Mouse (Mus musculus) ES-Bruce4 (cell line): Measurements from ENCODE around the gene Gm19345.

Source experiments
- CTCF ChIP-seq: IDR thresholded peaks from one replicate; pipeline ENCODE4 v1.8.1; 2011; ENCODE audit warnings: low read depth, low read length
- POLR2A ChIP-seq: IDR thresholded peaks from one replicate; pipeline ENCODE4 v1.8.1; 2011; ENCODE audit warnings: low read length; ENCODE audit not compliant: insufficient read depth

DNA sequence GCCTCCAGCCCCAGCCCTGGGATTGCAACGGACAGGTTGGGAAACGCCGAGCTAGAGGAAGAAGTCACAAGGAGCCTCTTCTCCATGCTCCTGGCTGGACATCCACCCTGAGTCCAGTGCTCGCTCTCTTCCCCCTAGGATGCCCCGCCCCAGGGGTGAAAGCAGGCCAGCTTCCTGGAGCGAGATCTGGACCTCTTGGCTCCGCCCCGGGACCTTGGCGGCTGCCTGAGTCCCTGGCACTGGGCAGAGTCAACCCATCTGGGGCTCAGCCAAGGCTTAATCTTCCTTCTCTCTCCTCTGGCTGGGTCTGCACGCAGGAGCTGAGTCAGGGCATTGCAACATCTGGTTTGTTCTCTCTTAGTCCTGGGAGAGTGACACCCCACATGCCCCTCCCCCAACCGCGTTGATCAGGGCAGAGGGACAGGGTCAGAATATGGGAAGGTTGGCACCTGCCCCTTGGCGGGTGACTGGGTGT is 21.1 kb upstream of the Gm19345 start:
- TF ChIP-seq CTCF = no peak
- no peak for TF ChIP-seq POLR2A
